Mouse (Mus musculus) lung, adult 18-20 months (tissue): ENCODE measurements around the gene Cryba4.
A peak's percentile ranks its signal among the peaks of the same experiment; 100 is the strongest.

Experiments
- DNase-seq, 2 experiments: peaks; one replicate each; pipeline ENCODE4 v3.0.0; 2022; ENCODE audit warnings: mixed read lengths in 2 of 2

The Cryba4 gene

DNA sequence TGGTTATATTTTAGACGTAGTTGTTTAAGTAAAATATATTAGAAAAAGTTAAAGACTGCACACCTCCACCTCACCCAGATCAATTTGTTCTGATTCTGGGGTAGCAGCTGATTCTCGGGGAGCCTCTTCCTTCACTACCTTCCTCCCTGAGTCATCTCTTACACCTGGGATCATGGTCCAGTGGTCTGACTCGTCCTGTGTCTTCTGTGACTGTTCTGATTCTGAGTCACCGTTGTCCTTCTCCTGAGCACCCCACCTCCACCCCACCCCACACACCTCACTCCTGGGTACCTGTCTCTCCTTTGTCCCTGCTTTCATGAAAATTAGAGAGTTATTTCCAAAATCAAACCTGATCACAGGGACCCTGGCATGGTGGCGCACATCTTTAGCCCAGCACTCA, 12.8 kb upstream of the Cryba4 start:
- DNase-seq: no peak

- no peak for DNase-seq
Measured at GRCm38 (mm10) chr5:112264099-112264498, 11.8 kb upstream of the Cryba4 start.

GRCm38 (mm10) chr5:112260818-112261217, 8.5 kb upstream of the Cryba4 start:
- DNase-seq: no peak

GRCm38 (mm10) chr5:112259862-112260650, 7.7 kb upstream of the Cryba4 start:
- DNase-seq: no peak

- DNase-seq: no peak
Measured at GRCm38 (mm10) chr5:112257896-112258295, 5.6 kb upstream of the Cryba4 start.

- no peak for DNase-seq
Measured at GRCm38 (mm10) chr5:112256457-112256856, 4.1 kb upstream of the Cryba4 start.

DNA sequence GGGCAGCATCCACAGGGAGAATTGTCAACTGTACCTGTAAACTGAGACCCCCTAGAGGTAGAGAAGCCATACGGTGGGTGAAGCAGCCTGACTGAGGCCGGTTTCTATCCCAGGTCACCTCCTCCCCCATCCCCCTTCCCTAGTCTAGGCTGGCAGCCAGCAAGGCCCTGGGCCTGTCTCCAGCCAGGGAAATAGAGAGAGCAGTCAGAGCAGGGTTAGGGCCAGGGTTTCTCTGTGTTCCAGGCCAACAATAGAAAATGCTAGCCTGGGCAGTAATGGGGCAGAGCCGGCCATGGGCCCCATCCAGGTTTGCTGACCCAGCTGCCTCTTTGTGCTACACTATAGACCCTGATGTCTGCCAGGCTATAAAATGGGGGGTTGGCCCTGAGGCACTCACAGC, 3.1 kb upstream of the Cryba4 start, which contains the start of gene Crybb1:
TSS of gene Crybb1 (plus strand) at position 390 of the 400 bp plus-strand sequence.
- DNase-seq: no peak

GRCm38 (mm10) chr5:112254282-112254806, 2.0 kb upstream of the Cryba4 start:
- peak in 1 of 2 experiments; percentile 25 for DNase-seq

DNA sequence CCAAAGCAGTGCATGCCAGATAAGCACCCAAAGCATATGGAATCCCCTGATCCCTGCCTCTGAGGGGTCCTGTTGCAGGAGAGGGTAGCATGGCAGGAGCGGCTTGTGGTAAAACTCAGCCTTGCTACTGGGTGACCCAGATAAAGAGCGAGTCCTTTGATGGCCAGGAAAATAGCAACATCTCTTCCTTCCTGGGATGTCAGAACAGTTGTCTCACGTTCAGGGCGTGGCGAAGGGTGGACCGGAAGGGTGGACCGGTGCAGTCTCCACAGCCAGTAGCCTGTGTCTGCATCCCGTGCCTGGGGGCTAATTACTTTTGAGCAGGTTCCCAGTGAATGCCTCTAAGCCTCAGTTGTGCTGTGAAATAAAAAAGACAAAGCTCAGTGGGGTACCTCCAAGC, 851 bp upstream of the Cryba4 start:
- peak; percentile 54 to 66 for DNase-seq

GRCm38 (mm10) chr5:112249106-112249505, 3.2 kb downstream of the Cryba4 start:
- no peak for DNase-seq

DNA sequence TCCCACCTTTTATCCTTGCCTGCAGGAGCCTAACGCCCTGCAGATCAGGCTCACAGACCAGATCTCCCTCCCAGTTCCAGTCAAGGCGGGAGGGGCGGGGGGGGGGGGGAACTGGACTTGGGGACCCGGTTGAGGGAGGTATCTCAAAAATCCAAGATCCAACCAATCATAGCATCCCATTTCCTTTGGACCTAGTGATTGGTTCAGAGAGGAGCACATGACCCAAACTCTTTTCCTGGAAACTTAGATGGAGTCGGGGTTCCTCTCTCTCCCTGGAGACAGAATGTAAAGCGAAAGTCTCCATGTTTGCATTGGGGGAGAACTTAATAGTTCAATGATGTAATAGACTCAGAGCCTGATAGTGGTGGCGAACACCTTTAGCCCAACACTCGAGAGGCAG, 4.9 kb downstream of the Cryba4 start:
- no peak for DNase-seq

GRCm38 (mm10) chr5:112244890-112245615, 7.3 kb downstream of the Cryba4 start:
- DNase-seq: no peak

DNA sequence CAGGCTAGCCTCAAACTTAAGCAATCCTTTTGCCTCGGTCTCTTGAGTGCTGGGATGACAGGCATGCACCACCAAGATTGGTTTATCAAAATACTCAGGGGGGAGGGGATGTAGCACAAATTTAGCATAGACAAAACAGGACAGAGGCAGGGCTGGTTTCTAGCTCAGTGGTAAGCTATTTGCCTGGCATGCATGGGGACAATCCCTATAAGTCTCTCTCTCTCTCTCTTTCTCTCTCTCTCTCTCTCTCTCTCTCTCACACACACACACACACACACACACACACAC, 8.1 kb downstream of the Cryba4 start:
- no peak for DNase-seq

DNA sequence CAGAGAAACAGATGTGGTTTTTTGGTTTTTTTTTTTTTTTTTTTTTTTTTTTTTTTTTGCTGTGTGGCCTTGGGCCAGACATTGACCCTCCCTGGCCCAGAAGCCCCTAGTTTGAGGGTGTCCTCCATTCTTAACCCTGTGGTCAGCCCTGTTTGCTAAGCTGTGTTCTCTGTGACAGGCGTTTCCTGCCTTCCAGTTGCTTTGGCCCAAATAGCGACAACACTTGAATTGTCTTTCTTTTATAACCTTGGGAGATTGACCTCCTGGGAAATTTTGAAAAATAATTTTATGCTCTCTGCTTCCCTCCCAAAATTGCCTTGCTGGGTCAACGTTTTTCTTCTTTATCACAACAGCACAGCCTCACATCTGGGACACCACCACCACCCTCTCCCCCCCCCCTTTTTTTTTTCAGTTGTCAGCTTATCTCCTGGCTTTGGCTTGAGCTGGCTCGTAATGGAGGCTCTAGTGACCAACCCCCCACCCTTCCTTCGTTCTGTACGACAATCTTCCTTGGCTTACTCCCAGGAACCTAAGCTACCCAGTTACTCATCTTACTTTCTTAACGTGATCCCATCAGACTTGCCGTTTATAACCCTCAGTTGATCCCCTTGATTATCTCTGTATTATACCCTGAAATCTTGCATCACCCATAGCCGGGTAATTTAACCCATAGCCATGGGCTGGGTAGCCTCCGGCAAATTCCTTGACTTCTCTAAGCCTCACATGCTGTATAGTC, 8.6 kb downstream of the Cryba4 start:
- no peak for DNase-seq

DNA sequence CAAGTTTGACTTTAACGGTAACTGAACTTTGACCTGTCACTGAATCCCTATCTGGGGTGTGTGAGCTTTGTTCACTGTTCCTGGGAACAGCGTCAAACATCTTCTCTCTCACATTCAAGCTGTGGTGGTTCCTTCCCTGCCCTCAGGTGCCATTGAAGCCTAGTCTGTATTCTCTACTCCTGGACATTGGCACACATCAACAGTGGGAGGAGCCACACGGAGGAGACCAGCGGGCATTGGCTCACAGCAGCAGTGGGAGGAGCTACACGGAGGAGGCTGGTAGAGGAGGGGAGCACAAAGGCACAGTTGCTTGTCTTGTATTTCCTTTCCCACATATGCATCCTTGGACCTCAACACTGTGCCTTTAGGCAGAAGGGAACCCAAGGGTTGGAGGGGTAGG, 9.3 kb downstream of the Cryba4 start:
- no peak for DNase-seq

GRCm38 (mm10) chr5:112242361-112242778, 9.9 kb downstream of the Cryba4 start:
- peak; percentile 58 to 63 for DNase-seq

DNA sequence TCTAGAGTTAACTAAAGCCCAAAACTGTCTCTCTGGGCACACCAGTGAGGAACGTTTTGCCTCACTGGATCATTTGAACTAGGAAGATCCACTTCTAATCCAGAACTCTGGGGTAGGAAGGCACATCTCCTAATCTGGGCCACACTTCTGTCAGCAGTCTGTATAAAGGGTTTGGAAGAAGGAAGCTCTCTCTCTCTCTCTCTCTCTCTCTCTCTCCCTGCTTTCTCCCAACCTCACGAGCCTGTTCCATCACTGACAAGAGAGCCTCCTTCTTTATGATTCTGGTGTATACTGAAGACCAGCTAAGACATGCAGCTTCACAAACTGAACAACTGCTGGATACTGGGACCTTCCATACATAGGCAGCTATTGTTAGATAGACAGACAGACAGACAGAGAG, 10.5 kb downstream of the Cryba4 start:
- DNase-seq: no peak

GRCm38 (mm10) chr5:112240761-112241160, 11.6 kb downstream of the Cryba4 start:
- peak; percentile 80 to 84 for DNase-seq

DNA sequence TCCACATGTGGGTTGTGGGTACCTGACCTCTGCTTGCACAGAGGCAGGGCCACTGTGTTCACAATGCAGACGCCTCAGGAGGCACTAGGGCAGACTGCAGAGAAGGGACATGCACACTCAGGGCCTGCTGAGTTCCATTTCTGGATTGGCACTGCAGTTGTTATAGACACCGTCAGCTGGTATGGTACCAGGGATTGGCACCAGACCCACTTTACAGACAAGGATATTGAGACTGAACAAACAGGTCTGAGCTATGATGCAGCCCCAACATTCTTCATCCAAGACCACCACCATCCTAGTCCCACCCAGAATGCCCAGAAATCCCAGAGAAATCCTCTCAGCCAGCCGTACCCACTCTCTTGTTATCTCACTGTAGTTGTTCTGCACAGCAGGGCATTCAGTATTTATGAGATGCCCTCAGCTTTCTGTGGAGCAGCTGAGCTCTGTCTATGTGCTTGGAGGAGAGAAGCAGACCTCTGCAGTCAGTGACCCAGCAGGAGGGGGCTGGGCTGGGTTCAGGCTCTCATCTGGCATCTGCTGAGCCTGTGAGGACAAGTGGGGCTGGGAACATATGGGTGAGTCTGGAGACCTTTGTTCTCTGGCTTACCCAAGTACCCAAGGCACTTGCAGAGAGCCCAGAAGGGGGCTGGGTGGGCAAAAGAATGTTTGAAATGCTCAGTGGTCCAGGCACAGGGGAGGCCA, 13.4 kb downstream of the Cryba4 start:
- no peak for DNase-seq

GRCm38 (mm10) chr5:112237866-112238570, 14.3 kb downstream of the Cryba4 start:
- DNase-seq: no peak

GRCm38 (mm10) chr5:112237439-112237838, 14.9 kb downstream of the Cryba4 start:
- DNase-seq: no peak

DNA sequence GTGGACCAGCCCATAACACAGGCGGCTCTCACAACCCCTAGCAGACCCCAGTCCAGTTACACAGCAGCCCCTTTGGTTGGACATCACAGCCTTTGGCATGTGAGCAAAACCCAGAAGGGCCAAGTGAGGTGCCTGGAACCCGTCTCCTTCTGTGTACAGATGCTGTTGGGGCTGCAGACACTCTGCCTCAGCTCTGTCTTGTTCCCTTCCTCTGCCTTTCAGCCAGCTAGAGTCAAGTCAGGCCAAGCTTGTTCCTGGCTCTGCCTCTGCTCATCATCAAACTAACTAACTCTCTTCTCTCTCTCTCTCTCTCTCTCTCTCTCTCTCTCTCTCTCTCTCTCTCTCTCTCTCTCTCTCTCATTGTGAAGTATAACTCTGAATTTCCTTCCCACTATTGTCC, 15.7 kb downstream of the Cryba4 start:
- DNase-seq: no peak
